Comparison of ENCODE assay signal across 10 mouse cellular contexts in genomic region chr1:188633736-188634135, GRCm38 (mm10).
A peak's percentile ranks its signal among the peaks of the same experiment; 100 is the strongest.
DNase-seq lines count a peak whose midpoint lies in the region; ATAC-seq lines count a peak whose summit lies in the region.
"Had no signal": no experiment of that assay in that cellular context is flagged by ENCODE, and none has a peak within 500 bp of the region (broad histone marks: within the 10 kb centered on the region; RNA-seq: fewer than 3 reads in every experiment).

No protein-coding gene starts in this region.

- H3K27me3 ChIP-seq in forebrain, embryonic 14.5 days (replicated peaks; ENCODE audit: control insufficient read depth, insufficient read depth, low read length) = no peaks in the 10 kb centered on the region
- no peaks in the 10 kb centered on the region for H3K27me3 ChIP-seq in forebrain, embryonic 15.5 days
- H3K27me3 ChIP-seq in midbrain, embryonic 12.5 days = no peaks in the 10 kb centered on the region
- H3K27me3 ChIP-seq in midbrain, embryonic 10.5 days (ENCODE audit: low read depth, poor library complexity, severe bottlenecking) = no peaks in the 10 kb centered on the region

- no peak overlapping the region for H3K9ac ChIP-seq in forebrain, embryonic 14.5 days (ENCODE audit: low read length)
- H3K9ac ChIP-seq in forebrain, embryonic 15.5 days (replicated peaks) = no peak overlapping the region
- no peak overlapping the region for H3K9ac ChIP-seq in midbrain, embryonic 12.5 days (replicated peaks)
- H3K9ac ChIP-seq: limb, embryonic 12.5 days had no signal

- ATAC-seq in forebrain, embryonic 14.5 days = no peak
- ATAC-seq in forebrain, embryonic 15.5 days (replicated peaks) = no peak
- 0 out of 2 replicates have a peak, but pooled peaks have one; percentile 34 for ATAC-seq in midbrain, embryonic 12.5 days (ENCODE audit: low FRiP score, low read depth)

- H3K27ac ChIP-seq in forebrain, embryonic 14.5 days (ENCODE audit: low read depth, low read length) = no peak overlapping the region
- no peak overlapping the region for H3K27ac ChIP-seq in forebrain, embryonic 15.5 days (replicated peaks)
- no peak overlapping the region for H3K27ac ChIP-seq in midbrain, embryonic 12.5 days (replicated peaks)
- H3K27ac ChIP-seq in midbrain, embryonic 10.5 days (replicated peaks) = no peak overlapping the region
- H3K27ac ChIP-seq: limb, embryonic 12.5 days had no signal

- H3K9me3 ChIP-seq in forebrain, embryonic 14.5 days (replicated peaks; ENCODE audit: control insufficient read depth, low read length) = no peaks in the 10 kb centered on the region
- H3K9me3 ChIP-seq in forebrain, embryonic 15.5 days = no peaks in the 10 kb centered on the region
- no peaks in the 10 kb centered on the region for H3K9me3 ChIP-seq in midbrain, embryonic 12.5 days
- no peaks in the 10 kb centered on the region for H3K9me3 ChIP-seq in midbrain, embryonic 10.5 days (replicated peaks)
- H3K9me3 ChIP-seq: limb, embryonic 12.5 days had no signal

- DNase-seq in forebrain, embryonic 14.5 days (ENCODE audit: low spot score) = peak; percentile 68
- no peak for DNase-seq in midbrain, embryonic 10.5 days (ENCODE audit: low spot score)
- peak; percentile 42 to 45 for DNase-seq in kidney, postnatal 4 days
- peak; percentile 54 to 64 for DNase-seq in right cerebral cortex, adult 2 months (ENCODE audit: low spot score in 2 of 2)
- DNase-seq in thymus, postnatal 4 days = no peak
- no peak for DNase-seq in urinary bladder, postnatal 36 days (ENCODE audit: low spot score in 2 of 2)

- 47% methylated on average over 4 of the region's 4 CpGs for WGBS in forebrain, embryonic 14.5 days
- WGBS in forebrain, embryonic 15.5 days = 49% methylated on average over 4 of the region's 4 CpGs
- 51% methylated on average over 4 of the region's 4 CpGs for WGBS in midbrain, embryonic 12.5 days
- 53% methylated on average over 4 of the region's 4 CpGs for WGBS in midbrain, embryonic 10.5 days

- no peak overlapping the region for H3K4me3 ChIP-seq in forebrain, embryonic 14.5 days (ENCODE audit: low read depth, low read length)
- H3K4me3 ChIP-seq in forebrain, embryonic 15.5 days = no peak overlapping the region
- H3K4me3 ChIP-seq in midbrain, embryonic 12.5 days = no peak overlapping the region
- no peak overlapping the region for H3K4me3 ChIP-seq in midbrain, embryonic 10.5 days
- H3K4me3 ChIP-seq: erythroblast, embryonic 14.5 days; limb, embryonic 12.5 days had no signal

- H3K36me3 ChIP-seq in forebrain, embryonic 14.5 days (ENCODE audit: control insufficient read depth, insufficient read depth, low read length) = no peaks in the 10 kb centered on the region
- no peaks in the 10 kb centered on the region for H3K36me3 ChIP-seq in forebrain, embryonic 15.5 days
- H3K36me3 ChIP-seq in midbrain, embryonic 12.5 days = no peaks in the 10 kb centered on the region
- no peaks in the 10 kb centered on the region for H3K36me3 ChIP-seq in midbrain, embryonic 10.5 days
- H3K36me3 ChIP-seq: limb, embryonic 12.5 days had no signal

- H3K4me1 ChIP-seq in forebrain, embryonic 14.5 days (ENCODE audit: control insufficient read depth, insufficient read depth, low read length) = no peaks in the 10 kb centered on the region
- no peaks in the 10 kb centered on the region for H3K4me1 ChIP-seq in forebrain, embryonic 15.5 days
- H3K4me1 ChIP-seq in midbrain, embryonic 12.5 days = no peaks in the 10 kb centered on the region
- H3K4me1 ChIP-seq in midbrain, embryonic 10.5 days = no peaks in the 10 kb centered on the region
- H3K4me1 ChIP-seq: limb, embryonic 12.5 days had no signal

- H3K4me2 ChIP-seq in forebrain, embryonic 14.5 days (ENCODE audit: low read length) = no peak overlapping the region
- no peak overlapping the region for H3K4me2 ChIP-seq in forebrain, embryonic 15.5 days (replicated peaks)
- H3K4me2 ChIP-seq in midbrain, embryonic 12.5 days (replicated peaks) = no peak overlapping the region
- H3K4me2 ChIP-seq: limb, embryonic 12.5 days had no signal

Comparison
In these comparisons a context has a peak if more than half of its experiments do, and no peak if none do; other contexts are left out.
1. DNase-seq: peak in forebrain, embryonic 14.5 days (single experiment), kidney, postnatal 4 days (2 of 2) and right cerebral cortex, adult 2 months (2 of 2); none in midbrain, embryonic 10.5 days (single experiment), thymus, postnatal 4 days (single experiment) and urinary bladder, postnatal 36 days (0 of 2).